Mouse (Mus musculus): ENCODE measurements at regions not wholly inside any gene's neighbourhood (a gene's known extent, or its start where the extent isn't known, plus 50 kb on each side); places are given as distances from the start of the nearest gene placed in this dataset.

GRCm38 (mm10) chr10:100152821-100153220 is 137.4 kb downstream of the Kitl start:
- ATAC-seq (replicated peaks; ENCODE audit: poor library complexity) = peak; percentile 55; the same call in 1 of the 2 replicates

- ATAC-seq (replicated peaks; ENCODE audit: poor library complexity) = no peak
These were observed 137.9 kb downstream of the Kitl start for GRCm38 (mm10) chr10:100153311-100153710.

GRCm38 (mm10) chr10:100155566-100155965 is 140.1 kb downstream of the Kitl start:
- ATAC-seq (replicated peaks; ENCODE audit: poor library complexity) = no peak

- ATAC-seq (replicated peaks; ENCODE audit: poor library complexity) = peak; percentile 89
These were observed 144.6 kb downstream of the Kitl start for GRCm38 (mm10) chr10:100159843-100160531.

GRCm38 (mm10) chr10:100160532-100160852 is 145.1 kb downstream of the Kitl start:
- peak; percentile 74 for ATAC-seq (replicated peaks; ENCODE audit: poor library complexity)

- ATAC-seq (replicated peaks; ENCODE audit: poor library complexity) = no peak
These were observed 145.7 kb downstream of the Kitl start for GRCm38 (mm10) chr10:100161117-100161516.

GRCm38 (mm10) chr10:100164526-100164925 is 149.1 kb downstream of the Kitl start:
- no peak for ATAC-seq (replicated peaks; ENCODE audit: poor library complexity)

- ATAC-seq (replicated peaks; ENCODE audit: poor library complexity) = peak; percentile 86
These were observed 155.4 kb downstream of the Kitl start for GRCm38 (mm10) chr10:100170836-100171235.

GRCm38 (mm10) chr10:100197673-100198072 is 137.8 kb upstream of the Gm4301 start:
- ATAC-seq (replicated peaks; ENCODE audit: poor library complexity) = no peak

- ATAC-seq (replicated peaks; ENCODE audit: poor library complexity) = no peak
These were observed 136.3 kb upstream of the Gm4301 start for GRCm38 (mm10) chr10:100199090-100199690.

- ATAC-seq (replicated peaks; ENCODE audit: poor library complexity) = no peak
These were observed 135.0 kb upstream of the Gm4301 start for GRCm38 (mm10) chr10:100200431-100200830.

- ATAC-seq (replicated peaks; ENCODE audit: poor library complexity) = peak; percentile 61
These were observed 128.6 kb upstream of the Gm4301 start for GRCm38 (mm10) chr10:100206617-100207530.

- no peak for ATAC-seq (replicated peaks; ENCODE audit: poor library complexity)
These were observed 124.8 kb upstream of the Gm4301 start for GRCm38 (mm10) chr10:100210684-100211083.

- ATAC-seq (replicated peaks; ENCODE audit: poor library complexity) = no peak
These were observed 110.9 kb upstream of the Gm4301 start for GRCm38 (mm10) chr10:100224459-100225097.

- no peak for ATAC-seq (replicated peaks; ENCODE audit: poor library complexity)
These were observed 76.1 kb upstream of the Gm4301 start for GRCm38 (mm10) chr10:100259235-100259900.

- no peak for ATAC-seq (replicated peaks; ENCODE audit: poor library complexity)
These were observed 72.0 kb upstream of the Gm4301 start for GRCm38 (mm10) chr10:100263447-100263846.

- no peak for ATAC-seq (replicated peaks; ENCODE audit: poor library complexity)
These were observed 71.4 kb upstream of the Gm4301 start for GRCm38 (mm10) chr10:100264066-100264465.

GRCm38 (mm10) chr10:100282471-100282870 is 53.0 kb upstream of the Gm4301 start:
- no peak for ATAC-seq (replicated peaks; ENCODE audit: poor library complexity)

Data from megakaryocyte progenitor cell, adult 5-6 weeks (primary cell).